Mouse (Mus musculus): ENCODE measurements around the gene Tvp23b. TPM values are rescaled to one million over a fixed set of nuclear protein-coding genes. Genes with fewer than 3 reads are reported as not detected.
A peak's percentile ranks its signal among the peaks of the same experiment; 100 is the strongest.

Tvp23b gene
- total RNA-seq, 4 experiments from 2014 or later = 3.5 to 6.2 (median 5.3) TPM

DNA sequence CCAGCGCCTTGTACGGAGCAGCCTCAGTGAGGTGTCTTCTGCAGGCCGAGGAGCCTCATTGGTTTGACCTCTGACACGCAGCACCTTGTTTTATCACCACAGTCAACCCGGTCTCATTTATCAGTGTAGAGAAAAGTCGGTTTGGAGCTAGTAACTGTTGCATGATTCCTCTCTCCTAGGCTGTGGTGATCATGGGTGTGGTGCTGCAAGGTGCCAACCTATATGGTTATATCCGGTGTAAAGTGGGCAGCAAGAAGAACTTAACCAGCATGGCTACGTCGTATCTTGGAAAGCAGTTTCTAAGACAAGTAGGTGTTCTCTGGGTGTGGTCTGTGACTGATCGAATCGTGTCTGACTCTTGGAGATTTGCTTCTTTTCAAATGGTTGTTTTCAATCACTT lies 12.5 kb downstream of the Tvp23b start:
- no peak for DNase-seq (ENCODE audit: low spot score in 2 of 2)

DNA sequence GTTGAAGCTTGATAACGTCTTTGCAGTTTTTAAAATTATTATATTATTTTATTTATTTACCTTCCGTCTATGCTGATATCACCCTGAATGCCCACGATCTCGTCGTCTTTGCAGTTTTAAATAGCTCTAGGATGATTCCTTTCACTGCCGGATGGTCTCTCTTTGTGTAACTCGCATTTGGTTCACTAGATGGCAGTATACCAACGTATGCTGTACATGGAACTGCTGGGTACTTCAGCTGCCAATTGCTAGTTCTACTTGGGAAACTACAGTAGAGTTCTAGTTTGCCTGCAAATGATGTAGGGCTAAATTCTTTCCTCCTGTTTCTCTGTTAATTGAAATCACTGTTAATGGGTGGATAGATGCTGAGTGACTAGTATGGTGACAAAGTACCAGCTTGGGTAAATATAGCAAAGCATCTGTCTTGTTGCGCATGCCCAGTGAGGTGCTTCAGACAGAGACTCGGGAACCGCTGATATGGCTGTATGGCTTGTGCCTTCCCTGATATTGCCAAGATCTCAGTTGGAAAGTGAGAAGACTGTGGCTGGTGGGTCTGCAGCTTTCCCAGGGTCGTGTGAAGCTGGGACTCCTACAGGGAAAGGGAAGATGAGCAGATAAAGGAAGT lies 22.6 kb downstream of the Tvp23b start:
- DNase-seq (ENCODE audit: low spot score in 2 of 2) = peak; percentile 12 to 34

DNA sequence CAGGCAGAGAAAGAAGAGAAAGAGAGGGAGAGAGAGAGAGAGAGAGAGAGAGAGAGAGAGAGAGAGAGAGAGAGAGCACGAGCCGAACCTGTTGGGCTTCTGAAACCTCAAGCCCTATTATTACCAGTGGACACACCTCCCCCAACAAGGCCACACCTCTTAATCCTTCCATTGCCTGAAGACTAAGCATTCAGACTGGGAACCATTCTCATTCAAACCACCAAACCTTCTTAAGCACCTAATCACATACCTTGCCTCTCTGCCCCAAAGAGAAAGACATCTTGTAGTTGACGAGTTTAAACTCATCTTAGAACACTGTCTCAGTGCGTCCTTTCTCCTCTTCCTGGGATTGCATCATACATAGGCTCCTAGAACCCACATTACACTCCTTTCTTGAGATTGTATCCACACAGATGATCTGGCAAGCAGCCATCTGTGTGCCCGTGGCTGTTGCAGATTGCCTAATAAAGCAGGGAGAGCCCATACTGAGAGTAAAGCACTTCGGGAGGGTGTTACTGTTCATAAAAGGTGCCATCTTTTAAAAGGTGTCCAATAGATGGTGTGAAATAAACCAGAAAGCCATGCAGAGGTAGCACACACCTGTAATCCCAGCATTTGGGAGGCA lies 24.7 kb downstream of the Tvp23b start:
- DNase-seq (ENCODE audit: low spot score in 2 of 2) = no peak

DNA sequence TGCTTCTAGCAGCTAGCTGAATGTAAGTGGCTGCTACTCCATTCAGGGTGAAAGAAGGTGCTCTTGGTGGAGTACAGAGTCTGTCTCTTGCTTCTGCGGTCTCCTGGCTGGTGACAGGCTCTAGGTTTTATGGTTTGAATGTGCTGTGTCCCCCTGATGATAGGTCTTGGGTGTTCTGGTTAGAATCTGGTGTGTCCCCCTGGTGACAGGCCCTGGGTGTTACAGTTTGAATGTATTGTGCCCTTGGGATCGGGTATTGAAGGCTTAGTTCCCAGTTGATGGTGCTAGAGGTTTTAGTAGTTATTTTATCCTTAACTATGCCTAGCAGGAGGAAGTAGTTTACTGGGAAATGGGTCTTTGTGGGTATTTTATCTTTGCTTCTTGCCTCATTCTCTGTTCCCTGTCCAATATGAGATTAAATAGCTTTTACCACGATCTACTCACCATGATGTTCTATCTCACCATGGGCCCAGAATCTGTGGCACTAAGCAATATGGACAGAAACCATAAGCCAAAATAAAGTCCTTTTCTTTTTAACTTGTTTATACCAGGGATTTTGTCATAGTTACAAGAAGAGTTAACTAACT lies 30.6 kb downstream of the Tvp23b start:
- DNase-seq (ENCODE audit: low spot score in 2 of 2) = no peak

DNA sequence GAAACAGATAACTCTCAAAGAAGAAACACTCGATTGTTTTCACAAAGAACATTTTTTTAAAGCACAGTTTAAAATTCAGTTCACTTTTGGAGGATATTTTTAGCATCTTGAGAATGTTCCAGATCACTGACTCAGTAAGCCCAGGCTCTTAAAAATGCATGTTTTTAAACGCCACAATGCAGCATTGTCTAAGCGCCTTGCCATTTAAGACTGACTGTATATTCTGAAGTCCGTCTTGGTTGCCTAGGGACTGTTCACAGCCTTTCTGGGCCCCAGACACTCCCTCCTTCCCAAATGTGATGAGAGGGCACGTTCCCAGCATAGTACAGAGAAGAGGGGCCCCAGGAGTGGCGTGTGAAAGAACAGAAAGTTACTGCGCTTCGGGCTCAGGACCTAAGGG lies 32.1 kb downstream of the Tvp23b start:
- DNase-seq (ENCODE audit: low spot score in 2 of 2) = no peak

DNA sequence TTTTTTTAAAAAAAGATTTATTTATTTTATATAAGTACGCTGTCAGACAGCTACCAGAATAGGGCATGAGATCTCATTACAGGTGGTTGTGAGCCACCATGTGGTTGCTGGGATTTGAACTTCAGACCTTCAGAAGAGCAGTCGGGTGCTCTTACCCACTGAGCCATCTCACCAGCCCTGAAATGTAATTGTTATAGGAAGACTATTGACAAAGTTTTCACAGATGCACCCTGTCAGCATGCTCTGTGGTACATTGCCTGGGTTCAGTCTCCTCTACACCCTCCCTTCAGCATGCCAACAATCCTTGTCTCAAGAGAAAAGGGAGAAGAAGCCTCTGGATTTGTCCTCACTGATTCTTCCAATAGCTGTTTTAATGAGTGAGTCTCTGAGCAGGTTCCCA lies 33.9 kb downstream of the Tvp23b start:
- no peak for DNase-seq (ENCODE audit: low spot score in 2 of 2)

DNA sequence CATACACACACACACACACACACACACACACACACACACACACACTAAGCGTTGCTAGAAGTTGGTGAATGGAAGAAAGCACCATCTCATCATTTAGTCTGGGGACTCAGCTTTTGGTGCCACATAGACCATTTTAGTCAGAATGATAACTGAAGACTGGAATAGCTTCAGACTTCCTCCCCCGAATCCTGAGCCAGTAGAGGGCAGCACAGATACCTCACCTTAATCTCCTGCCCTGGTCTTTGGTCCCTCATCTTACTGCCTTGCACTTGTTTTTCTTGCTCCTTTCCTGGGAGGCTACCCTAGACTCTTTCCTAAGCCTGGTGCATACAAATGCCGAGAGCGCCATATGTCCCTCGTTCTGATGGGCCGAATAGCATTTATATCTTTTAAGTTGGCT lies 35.3 kb downstream of the Tvp23b start:
- DNase-seq (ENCODE audit: low spot score in 2 of 2) = no peak

DNA sequence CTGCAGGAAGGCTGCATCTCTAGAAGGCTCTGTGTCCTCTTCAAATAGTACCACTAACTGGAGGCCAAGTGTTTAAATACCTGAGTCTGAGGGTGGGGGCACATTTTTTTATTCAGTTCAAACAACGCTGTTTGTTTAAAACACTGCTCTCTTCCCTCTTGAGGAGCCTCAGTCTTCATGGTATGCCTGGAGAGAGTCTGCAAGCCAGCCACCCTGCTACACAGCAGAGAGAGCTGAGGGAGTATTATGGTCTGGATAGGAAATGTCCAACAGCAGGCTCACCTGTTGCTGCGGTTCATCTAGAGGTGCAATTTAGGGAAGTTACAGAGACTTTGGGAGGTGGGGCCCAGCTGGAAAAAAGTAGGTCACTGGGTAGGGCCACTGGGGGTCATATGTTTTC lies 36.2 kb downstream of the Tvp23b start:
- no peak for DNase-seq (ENCODE audit: low spot score in 2 of 2)

DNA sequence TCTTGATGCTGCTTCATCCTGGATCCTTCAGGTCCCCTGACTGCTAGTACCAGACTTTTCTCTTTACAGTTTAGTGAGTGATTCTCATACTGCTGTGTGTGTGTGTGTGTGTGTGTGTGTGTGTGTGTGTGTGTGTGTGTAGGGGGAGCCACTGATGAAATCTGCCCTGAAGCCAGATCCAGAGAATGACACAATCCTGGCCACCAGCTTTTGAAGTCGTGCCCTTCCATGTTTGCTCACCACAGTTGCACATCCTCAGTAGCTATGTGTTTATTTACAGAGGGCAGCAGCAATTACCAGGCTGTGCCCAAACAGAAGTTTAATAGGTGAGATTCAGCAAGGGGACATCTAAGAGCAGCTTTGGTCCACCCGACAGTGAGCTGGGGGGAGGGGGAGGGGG lies 37.5 kb downstream of the Tvp23b start:
- no peak for DNase-seq (ENCODE audit: low spot score in 2 of 2)

DNA sequence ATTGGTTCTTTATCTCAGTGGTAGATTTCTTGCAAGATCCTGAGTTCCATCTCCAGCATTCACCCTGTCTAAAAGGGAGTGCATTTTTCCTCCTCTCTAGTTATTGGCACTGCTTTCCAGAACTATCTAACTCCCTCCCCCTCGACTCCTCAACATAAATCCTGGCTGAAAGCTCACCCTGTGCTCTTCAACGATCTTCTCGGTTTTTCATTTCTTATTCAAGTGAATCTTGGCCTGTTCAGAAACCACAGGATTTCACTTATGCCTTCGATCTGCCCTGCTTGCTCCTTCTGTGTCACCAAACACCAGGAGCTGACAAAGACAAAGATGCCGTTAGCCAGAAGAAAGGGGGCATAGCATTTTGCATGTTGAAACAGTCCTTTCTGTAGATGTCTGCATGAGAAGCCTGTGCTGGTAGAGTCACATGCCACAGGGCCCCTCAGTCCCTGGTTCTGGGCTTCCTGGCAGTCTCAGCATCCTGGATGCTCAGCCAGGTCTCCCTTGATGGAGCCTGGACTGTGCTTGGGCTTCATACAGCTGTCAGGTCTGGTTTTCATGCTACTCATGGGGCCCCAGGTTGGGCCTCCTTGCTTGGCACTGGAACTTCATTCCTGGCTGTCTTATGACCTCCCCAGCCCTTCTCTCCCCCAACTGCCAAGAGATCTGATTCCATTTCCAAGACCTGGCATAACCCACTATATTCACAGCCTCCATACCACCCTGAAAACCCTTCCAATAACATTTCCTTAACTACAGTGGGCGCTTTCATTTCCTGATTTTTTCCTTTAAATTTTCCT lies 40.9 kb downstream of the Tvp23b start:
- no peak for DNase-seq (ENCODE audit: low spot score in 2 of 2)

DNA sequence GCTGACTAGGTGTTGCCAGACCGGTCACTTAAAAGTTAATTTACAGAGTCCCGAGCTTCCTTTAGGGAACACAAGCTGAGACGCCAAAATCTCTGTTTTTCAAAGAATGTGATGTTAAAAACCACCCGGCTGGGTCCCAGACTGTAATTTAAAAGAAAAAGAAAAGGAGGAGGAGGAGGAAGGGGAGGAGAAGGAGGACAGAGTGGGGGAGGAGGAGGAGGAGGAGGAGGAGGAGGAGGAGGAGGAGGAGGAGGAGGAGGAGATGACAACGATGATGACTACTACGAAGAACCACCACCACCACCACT lies 41.4 kb downstream of the Tvp23b start:
- no peak for DNase-seq (ENCODE audit: low spot score in 2 of 2)

DNA sequence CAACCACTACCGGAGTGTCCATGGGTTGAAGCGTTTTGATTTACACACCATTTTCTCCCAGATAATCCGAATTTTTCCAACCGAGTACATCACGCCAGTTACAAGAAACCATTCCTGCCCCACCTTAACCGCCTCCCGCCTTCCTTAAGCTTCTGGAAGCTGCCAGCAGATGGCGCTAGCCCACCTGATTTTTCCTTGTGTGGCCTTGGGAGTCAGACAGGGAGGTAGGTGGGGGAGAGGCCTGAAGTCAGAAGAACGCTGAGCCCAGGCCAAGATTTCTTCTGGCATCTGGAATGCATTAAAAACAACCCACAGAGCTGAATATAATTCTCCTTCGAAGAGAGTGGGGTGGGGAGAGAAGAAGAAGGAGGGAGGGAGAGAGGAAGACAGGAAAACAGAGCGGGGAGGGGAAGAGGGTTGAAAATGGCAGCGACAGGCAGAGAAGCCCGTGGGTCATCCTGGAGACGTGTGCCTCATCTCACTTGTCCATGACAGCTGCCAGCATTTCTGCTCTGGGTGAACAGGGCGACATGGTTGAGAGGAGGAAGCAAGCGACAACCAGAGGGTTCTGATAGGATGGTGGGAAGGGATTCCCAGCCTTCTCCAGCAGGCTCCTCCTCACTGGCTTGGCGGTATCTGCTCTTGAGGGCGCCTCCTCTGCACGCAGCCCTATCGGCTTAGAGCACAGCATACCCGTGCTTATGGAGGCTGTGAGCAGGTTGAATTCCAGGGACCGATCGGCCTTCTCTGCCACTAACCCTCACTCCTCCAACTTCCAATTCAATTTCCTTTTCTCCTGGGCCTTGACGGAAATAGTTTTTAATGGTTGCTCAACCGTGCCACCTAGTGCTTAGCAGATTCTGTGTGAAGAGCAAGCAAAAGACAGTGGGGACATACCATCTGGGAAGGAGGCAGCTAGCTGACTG lies 42.1 kb downstream of the Tvp23b start:
- DNase-seq (ENCODE audit: low spot score in 2 of 2) = peak; percentile 92 to 93

DNA sequence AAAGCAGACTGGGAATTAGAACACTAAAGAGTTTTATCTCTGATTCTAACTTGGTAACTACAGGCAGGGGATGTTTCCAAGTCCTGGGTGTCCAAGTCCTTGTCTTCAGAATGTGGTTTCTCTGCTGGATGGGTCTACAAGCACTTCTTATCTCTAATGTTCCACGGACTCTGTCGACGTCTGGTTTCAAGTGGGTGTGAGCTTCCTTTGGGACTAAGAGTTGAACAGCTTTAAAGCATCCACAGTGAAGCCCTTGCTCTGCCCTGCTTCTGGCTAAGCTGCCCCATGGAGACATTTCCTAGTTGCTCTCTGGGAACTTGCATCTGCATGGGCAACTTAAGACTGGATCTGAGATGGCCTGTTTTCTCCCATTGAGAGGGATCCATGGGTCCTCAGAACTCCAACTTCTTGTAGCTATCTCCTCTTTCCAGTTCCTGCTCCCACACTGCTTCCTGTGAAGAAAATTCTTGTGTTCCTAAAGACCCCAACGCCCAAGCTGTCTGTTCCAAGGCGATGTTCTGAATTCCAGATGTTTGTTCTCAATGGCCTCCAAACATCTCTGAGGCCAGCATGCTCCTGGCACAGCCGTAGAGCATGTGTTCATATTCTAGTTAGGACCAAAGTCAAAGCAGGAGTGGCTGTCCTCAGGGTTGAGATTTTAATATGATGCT lies 45.0 kb downstream of the Tvp23b start:
- DNase-seq (ENCODE audit: low spot score in 2 of 2) = peak; percentile 34 to 41

DNA sequence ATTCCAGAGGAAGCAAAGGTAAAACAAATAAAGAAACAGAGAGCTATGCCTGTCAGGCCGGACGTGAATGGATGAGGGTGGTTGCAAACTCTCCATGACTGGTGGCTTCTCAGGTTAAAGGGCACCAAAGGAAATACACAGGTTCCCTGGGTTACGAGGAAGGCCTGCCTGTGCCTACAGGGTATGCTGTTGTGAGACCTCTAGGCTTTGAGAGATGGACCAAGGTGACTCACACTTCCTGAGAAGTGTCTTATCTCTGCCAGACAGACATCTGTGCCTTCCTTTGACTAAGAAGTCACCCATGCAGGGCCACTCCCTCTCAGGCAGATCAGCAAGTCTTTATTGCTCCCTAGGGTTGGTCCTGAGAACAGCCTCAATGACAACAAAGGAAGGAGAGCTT lies 50.5 kb downstream of the Tvp23b start:
- DNase-seq (ENCODE audit: low spot score in 2 of 2) = no peak

DNA sequence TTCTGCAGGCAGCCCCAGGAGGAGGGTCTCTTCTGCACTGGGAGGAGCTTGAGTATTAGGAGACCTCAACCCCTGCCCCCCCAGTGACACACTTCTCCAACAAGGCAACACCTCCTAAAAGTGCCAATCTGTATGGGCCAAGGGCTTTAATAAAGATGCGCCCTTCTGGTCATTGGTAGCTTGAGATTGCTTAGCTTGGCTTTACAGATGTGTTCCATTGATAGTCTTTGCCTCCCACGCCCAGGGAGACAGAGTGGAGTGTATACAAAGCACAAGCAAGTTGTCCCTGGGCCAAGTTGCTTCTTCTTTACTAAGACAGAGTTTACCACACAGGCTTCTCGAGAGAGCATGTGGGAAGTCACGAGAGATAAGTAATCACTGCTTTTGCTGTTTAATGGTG lies 51.3 kb downstream of the Tvp23b start:
- DNase-seq (ENCODE audit: low spot score in 2 of 2) = no peak

DNA sequence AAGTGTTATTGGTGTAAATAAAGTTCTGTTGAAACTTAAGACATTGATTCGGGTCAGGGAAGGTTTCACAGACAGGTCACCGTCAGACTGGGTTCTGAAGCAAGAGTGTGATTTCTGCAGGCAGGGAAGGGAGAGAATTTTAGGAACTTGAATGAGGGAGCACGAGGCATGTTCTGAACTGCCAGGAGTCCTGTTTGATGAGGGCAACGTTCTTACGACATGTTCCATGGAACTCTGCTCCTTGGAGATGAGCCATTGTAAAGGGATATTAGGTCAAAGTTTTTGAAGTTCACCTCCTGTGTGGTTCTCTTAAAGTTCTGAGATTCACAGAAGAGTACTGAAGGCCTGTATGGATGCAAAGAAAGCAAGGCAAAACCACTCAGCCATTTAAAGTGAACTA lies 51.9 kb downstream of the Tvp23b start:
- no peak for DNase-seq (ENCODE audit: low spot score in 2 of 2)

DNA sequence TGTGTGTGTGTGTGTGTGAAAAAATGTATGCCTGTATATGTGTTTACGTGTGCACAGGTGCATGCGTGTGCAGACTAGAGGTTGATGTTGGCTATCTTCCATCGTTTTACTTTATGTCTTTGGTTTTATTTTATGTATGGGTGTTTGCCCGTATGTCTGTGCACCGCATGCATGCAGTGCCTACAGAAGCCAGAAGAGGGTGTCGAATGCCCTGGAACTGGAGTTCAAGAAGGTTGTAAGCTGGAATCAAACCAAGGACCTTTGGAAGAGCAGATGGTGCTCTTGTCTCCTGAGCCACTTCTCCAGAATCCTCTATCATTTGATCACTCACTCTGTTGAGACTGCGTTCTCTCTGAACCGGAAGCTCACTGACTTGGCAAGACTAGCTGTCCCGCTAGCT lies 53.8 kb downstream of the Tvp23b start:
- no peak for DNase-seq (ENCODE audit: low spot score in 2 of 2)

DNA sequence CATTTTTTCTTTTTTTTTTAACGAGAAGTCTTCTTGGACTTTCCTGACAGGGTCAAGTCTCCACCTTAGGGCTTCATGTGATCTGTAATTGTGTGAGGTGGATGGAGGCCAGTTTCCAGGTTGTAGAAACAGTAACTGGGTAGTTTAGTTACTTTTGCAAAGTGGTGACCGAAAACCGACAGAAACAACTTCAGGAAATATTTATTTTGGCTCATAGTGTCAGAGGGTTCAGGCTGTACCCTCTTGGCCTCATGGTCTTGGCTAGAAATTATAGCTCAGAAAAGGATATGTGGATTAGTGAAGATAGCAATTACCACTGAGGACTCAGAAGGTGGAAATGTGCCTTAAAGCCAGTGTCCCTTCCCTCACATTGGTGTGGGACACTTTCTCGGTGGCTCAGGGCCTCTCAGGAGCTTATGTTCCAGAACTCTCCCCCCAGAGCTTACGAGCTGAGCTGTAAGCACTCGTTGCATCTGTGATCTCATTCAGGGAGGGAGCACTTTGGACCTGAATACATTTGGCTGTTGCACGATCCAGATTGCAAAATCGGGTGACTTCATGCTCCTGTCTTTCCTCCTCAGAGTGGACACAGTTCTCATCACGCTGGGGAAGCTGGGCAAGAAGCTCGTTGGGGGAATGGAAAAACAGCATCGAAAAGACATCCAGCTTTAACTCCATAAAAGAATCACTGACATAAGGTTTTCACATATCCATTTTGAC lies 55.7 kb downstream of the Tvp23b start:
- no peak for DNase-seq (ENCODE audit: low spot score in 2 of 2)

DNA sequence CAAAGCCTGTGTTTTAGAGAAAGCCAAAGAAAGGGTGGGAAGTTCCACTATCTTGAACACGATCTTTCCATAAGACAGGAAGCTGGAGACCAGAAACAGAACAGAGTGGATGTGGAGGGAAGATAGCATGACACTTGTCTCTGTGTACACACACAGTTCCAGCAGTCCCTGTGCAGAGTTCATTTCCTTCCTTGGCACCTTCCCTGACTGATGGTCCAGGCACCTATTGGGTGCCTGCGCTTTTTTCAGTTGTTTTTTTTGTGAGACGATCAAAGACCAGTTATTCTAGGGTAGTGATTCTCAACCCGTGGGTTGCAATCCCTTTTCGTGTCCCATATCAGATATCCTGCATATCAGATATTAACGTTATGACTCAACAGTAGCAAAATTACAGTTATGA lies 58.7 kb downstream of the Tvp23b start:
- no peak for DNase-seq (ENCODE audit: low spot score in 2 of 2)

DNA sequence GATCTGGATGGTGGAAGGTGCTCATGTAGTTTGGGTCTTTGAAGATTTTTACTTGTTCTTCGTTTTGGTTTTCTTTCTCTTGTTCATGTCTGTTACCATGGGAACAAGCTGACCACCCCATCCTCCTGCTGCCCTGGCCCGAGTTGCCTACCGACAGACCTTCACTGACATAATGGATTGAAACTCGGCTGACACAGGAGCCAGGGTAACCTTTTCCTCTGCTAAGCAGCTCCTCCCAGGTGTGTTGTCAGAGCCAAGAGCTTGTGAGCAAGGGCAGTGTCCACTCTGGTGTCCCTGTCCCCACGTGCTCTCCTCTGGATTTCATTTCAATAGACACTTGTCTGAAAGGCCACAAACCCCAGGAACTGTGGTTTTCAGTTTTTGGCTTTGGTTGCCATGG lies 59.7 kb downstream of the Tvp23b start:
- no peak for DNase-seq (ENCODE audit: low spot score in 2 of 2)

Measured in gastrocnemius, adult 8-10 months (tissue).